Mouse (Mus musculus): ENCODE measurements at regions not wholly inside any gene's neighbourhood (a gene's known extent, or its start where the extent isn't known, plus 50 kb on each side); places are given as distances from the start of the nearest gene placed in this dataset.

- TF ChIP-seq CTCF (IDR thresholded peaks at IDR 0.05; ENCODE audit: control insufficient read depth, insufficient read depth, insufficient replicate concordance, low read depth, low read length): no peak
- TF ChIP-seq POLR2A (IDR thresholded peaks at IDR 0.05; ENCODE audit: control insufficient read depth, low read depth, low read length): no peak
Measured at GRCm38 (mm10) chr9:115436301-115436700, 126.1 kb upstream of the Stt3b start.
